Comparison of ENCODE assay signal across 8 mouse cellular contexts in genomic region chr9:50738914-50739870, GRCm38 (mm10). TPM values are rescaled to one million over a fixed set of nuclear protein-coding genes. Genes with fewer than 3 reads are reported as not detected.
DNase-seq lines count a peak whose midpoint lies in the region; ATAC-seq and TF ChIP-seq lines count a peak whose summit lies in the region.

Dixdc1 (minus strand) TSS chr9:50739517.

- TF ChIP-seq CTCF in lung, postnatal 0 days (IDR thresholded peaks at IDR 0.05), result no peak

- ATAC-seq in hindbrain, embryonic 11.5 days (ENCODE audit: low FRiP score), result peak; percentile 96
- ATAC-seq in lung, postnatal 0 days, result peak; percentile 98

- peak within 1 kb of the TSS; percentile 15; the same call in 1 of the 2 replicates for H3K4me3 ChIP-seq in hindbrain, embryonic 11.5 days (ENCODE audit: low read depth, low read length)
- H3K4me3 ChIP-seq in lung, postnatal 0 days (ENCODE audit: low read depth, low read length), result no peak within 1 kb of the TSS

- no peaks in the 10 kb centered on the region for H3K4me1 ChIP-seq in hindbrain, embryonic 11.5 days (replicated peaks; ENCODE audit: control insufficient read depth, insufficient read depth, low read length)
- no peaks in the 10 kb centered on the region for H3K4me1 ChIP-seq in lung, postnatal 0 days (ENCODE audit: insufficient read depth, low read depth, low read length)

- peak; percentile 89 for DNase-seq in MN1 (ENCODE audit: low spot score)
- DNase-seq in cerebellum, adult 9-11 months, result peak; percentile 89
- DNase-seq in frontal cortex, adult 2 months (ENCODE audit: extremely low spot score in 1 of 2, low spot score in 1 of 2), result peak; percentile 79 to 91
- DNase-seq in hindbrain, embryonic 11.5 days (ENCODE audit: low spot score), result peak; percentile 93
- DNase-seq in layer of hippocampus, postnatal 10 days (ENCODE audit: low spot score in 2 of 2), result peak; percentile 94
- DNase-seq in lung, postnatal 0 days (ENCODE audit: low spot score), result peak; percentile 96
- peak; percentile 96 for DNase-seq in ovary, postnatal 36 days (ENCODE audit: low spot score)
- peak; percentile 83 for DNase-seq in thymus, postnatal 14 days

- no peak within 1 kb of the TSS for H3K9ac ChIP-seq in hindbrain, embryonic 11.5 days (ENCODE audit: low read depth, low read length)
- H3K9ac ChIP-seq in lung, postnatal 0 days (replicated peaks; ENCODE audit: low read depth), result no peak within 1 kb of the TSS

- H3K27me3 ChIP-seq in hindbrain, embryonic 11.5 days (ENCODE audit: control insufficient read depth, insufficient read depth, low read length), result no peaks in the 10 kb centered on the region
- no peaks in the 10 kb centered on the region for H3K27me3 ChIP-seq in lung, postnatal 0 days (replicated peaks; ENCODE audit: insufficient read depth, low read length)

- 15% methylated on average over 36 of the region's 36 CpGs for WGBS in hindbrain, embryonic 11.5 days
- WGBS in lung, postnatal 0 days, result 12% methylated on average over 36 of the region's 36 CpGs

- no peak for TF ChIP-seq EP300 in lung, postnatal 0 days (IDR thresholded peaks at IDR 0.05)

- H3K36me3 ChIP-seq in hindbrain, embryonic 11.5 days (ENCODE audit: control insufficient read depth, insufficient read depth, low read length), result no peaks in the 10 kb centered on the region
- no peaks in the 10 kb centered on the region for H3K36me3 ChIP-seq in lung, postnatal 0 days (ENCODE audit: insufficient read depth, low read length)

- no peaks in the 10 kb centered on the region for H3K9me3 ChIP-seq in hindbrain, embryonic 11.5 days (ENCODE audit: control insufficient read depth, low read length)
- no peaks in the 10 kb centered on the region for H3K9me3 ChIP-seq in lung, postnatal 0 days (ENCODE audit: low read length)

- no peak within 1 kb of the TSS for H3K27ac ChIP-seq in hindbrain, embryonic 11.5 days (ENCODE audit: low read depth, low read length)
- no peak within 1 kb of the TSS for H3K27ac ChIP-seq in lung, postnatal 0 days (ENCODE audit: low read length)

- peak within 1 kb of the TSS; percentile 47 for H3K4me2 ChIP-seq in hindbrain, embryonic 11.5 days (replicated peaks; ENCODE audit: low read depth, low read length)
- H3K4me2 ChIP-seq in lung, postnatal 0 days (replicated peaks; ENCODE audit: low read depth, low read length), result peak within 1 kb of the TSS; percentile 44

RNA-seq across cellular contexts. Expression of gene Dixdc1, which starts in this region (rescaled TPM):
- 35.7 and 41.8 TPM in 2 replicates for polyA plus RNA-seq in frontal cortex, adult 2 months (2012; rRNA removed)
- 25.2 and 31.0 TPM in 2 replicates for polyA plus RNA-seq in hindbrain, embryonic 11.5 days (2014; fragmentation: Nextera tagmentation; extraction: Ambion mirVana)
- 10 to 100 TPM; 65.0 to 66.6 TPM for total RNA-seq in layer of hippocampus, postnatal 10 days (2021)
- 5.4 and 7.5 TPM in 2 replicates for polyA plus RNA-seq in lung, postnatal 0 days (2015; fragmentation: Nextera tagmentation; extraction: Ambion mirVana)
